Mouse (Mus musculus) heart, embryonic 12.5 days (tissue): ENCODE data around the gene Etv6. TPM values are rescaled to one million over a fixed set of nuclear protein-coding genes. Genes with fewer than 3 reads are reported as not detected.

ENCODE experiments used
- ATAC-seq: fragments of 200-750 bp; cut with Nextera tagmentation; 2 replicates; pipeline ENCODE4 v1.8.0; 2017; ENCODE audit warnings: moderate TSS enrichment, moderate library complexity; ENCODE audit not compliant: insufficient number of reproducible peaks, low FRiP score
- H3K27ac ChIP-seq: fragments of 300-500 bp; sonication (generic); 2 replicates; pipeline ENCODE4 v1.5.1; 2016; ENCODE audit warnings: mild to moderate bottlenecking, moderate library complexity; ENCODE audit not compliant: poor library complexity, severe bottlenecking
- H3K27me3 ChIP-seq: fragments of 300-500 bp; sonication (generic); replicated peaks from 2 replicates; pipeline ENCODE4 v1.6.1; 2016; ENCODE audit warnings: mild to moderate bottlenecking, moderate library complexity
- H3K36me3 ChIP-seq: fragments of 300-500 bp; sonication (generic); 2 replicates; pipeline ENCODE4 v1.6.1; 2016; ENCODE audit warnings: mild to moderate bottlenecking, moderate library complexity
- H3K4me1 ChIP-seq: fragments of 300-500 bp; sonication (generic); replicated peaks from 2 replicates; pipeline ENCODE4 v1.6.1; 2016; ENCODE audit warnings: mild to moderate bottlenecking
- H3K4me2 ChIP-seq: fragments of 300-500 bp; sonication (generic); 2 replicates; pipeline ENCODE4 v1.6.1; 2016; ENCODE audit warnings: mild to moderate bottlenecking, moderate library complexity
- H3K4me3 ChIP-seq: fragments of 300-500 bp; sonication (generic); 2 replicates; pipeline ENCODE4 v1.5.1; 2016; ENCODE audit warnings: mild to moderate bottlenecking
- H3K9ac ChIP-seq: fragments of 300-500 bp; sonication (generic); 2 replicates; pipeline ENCODE4 v1.6.1; 2016; ENCODE audit warnings: mild to moderate bottlenecking, moderate library complexity
- H3K9me3 ChIP-seq: fragments of 300-500 bp; sonication (generic); replicated peaks from 2 replicates; pipeline ENCODE4 v1.6.1; 2016; ENCODE audit warnings: mild to moderate bottlenecking, moderate library complexity
- WGBS: fragments of 180-500 bp; shearing (Covaris S2); methylation state at CpG from one replicate; pipeline ENCODE4 v1.1.7; 2016; 5-methylcytosine and 5-hydroxymethylcytosine counted together
- polyA plus RNA-seq: library from polyadenylated mRNA; unstranded; fragments of >200 nt; fragmentation: Nextera tagmentation; extraction: Ambion mirVana; gene quantifications from 2 replicates; pipeline ENCODE4 v1.2.1, GENCODE M21; 2016

The Etv6 gene
- polyA plus RNA-seq, 1 experiment from 2014 or later = 19.9 TPM

DNA sequence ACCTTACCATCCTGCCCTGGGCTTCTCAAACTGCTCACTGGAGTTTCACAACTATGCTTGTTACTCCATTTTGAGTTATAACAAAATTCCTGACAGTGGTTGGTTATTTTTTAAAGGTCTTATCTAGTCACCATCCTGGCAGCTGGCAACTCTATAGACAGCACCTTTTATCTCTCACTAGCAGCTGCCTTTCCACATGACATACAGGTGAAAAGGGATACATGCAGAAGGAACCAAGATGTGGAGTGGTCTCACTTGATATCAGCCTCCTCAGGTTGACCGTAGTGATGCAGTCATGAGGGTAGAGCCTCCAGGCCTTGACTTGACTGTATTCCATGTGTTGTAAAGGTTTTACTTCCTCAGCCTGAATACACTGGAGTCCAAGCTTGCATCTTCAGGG, 74.2 kb downstream of the Etv6 start:
- Histone ChIP-seq H3K9me3 (peaks cover 3% of the 10 kb centered on the region; the same call in 1 of the 2 replicates), H3K36me3 (peaks cover 11% of the 10 kb centered on the region), H3K4me3 (no peak overlapping the region), H3K4me2 (no peak overlapping the region), H3K27ac (no peak overlapping the region), H3K4me1 (peaks cover 57% of the 10 kb centered on the region), H3K9ac (no peak overlapping the region), H3K27me3 (no peaks in the 10 kb centered on the region)
- no peak for ATAC-seq
- WGBS = 92% methylated on average over 1 of the region's 1 CpGs

GRCm38 (mm10) chr6:134110206-134110605, 74.7 kb downstream of the Etv6 start:
- WGBS = 87% methylated on average over 5 of the region's 5 CpGs

DNA sequence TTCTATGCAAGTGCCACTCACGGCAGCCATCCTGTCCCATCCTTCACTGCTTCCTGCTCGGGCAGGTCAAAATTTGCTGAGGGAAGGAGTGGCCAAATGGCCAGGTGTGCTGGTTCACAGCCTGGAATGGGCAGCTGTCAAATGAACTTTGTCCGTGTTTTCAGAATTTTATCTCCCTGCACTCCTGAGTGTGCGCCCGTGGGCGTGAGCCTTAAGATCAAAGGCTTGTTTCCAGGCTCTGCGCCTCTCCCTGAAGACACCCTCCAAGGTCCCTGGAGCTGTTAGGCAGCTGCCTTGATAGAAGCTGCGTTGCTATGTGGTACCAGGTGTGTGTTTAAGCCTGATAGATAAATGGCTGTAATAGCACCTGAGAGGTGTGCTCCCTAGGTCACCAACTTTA, 76.1 kb downstream of the Etv6 start:
- Histone ChIP-seq H3K4me3 (no peak overlapping the region), H3K4me2 (no peak overlapping the region), H3K36me3 (peaks cover 17% of the 10 kb centered on the region), H3K9ac (no peak overlapping the region), H3K27me3 (no peaks in the 10 kb centered on the region), H3K4me1 (peaks cover 45% of the 10 kb centered on the region), H3K9me3 (peaks cover 3% of the 10 kb centered on the region; the same call in 1 of the 2 replicates), H3K27ac (no peak overlapping the region)
- no peak for ATAC-seq
- WGBS = 77% methylated on average over 8 of the region's 8 CpGs

More at GRCm38 (mm10) chr6:134110206-134110605, 74.7 kb downstream of the Etv6 start:
- no peak overlapping the region for H3K27ac ChIP-seq
- ATAC-seq = no peak
- H3K4me2 ChIP-seq = no peak overlapping the region
- H3K36me3 ChIP-seq = peaks cover 14% of the 10 kb centered on the region
- H3K9ac ChIP-seq = no peak overlapping the region
- H3K27me3 ChIP-seq = no peaks in the 10 kb centered on the region
- H3K4me3 ChIP-seq = no peak overlapping the region
- peaks cover 3% of the 10 kb centered on the region; the same call in 1 of the 2 replicates for H3K9me3 ChIP-seq
- H3K4me1 ChIP-seq = peaks cover 52% of the 10 kb centered on the region

- no peak overlapping the region for H3K4me3 ChIP-seq
- no peak overlapping the region for H3K9ac ChIP-seq
- 89% methylated on average over 8 of the region's 8 CpGs for WGBS
- no peak for ATAC-seq
- H3K27ac ChIP-seq = no peak overlapping the region
- no peak overlapping the region for H3K4me2 ChIP-seq
- peaks cover 45% of the 10 kb centered on the region for H3K4me1 ChIP-seq
- H3K36me3 ChIP-seq = peaks cover 17% of the 10 kb centered on the region
- no peaks in the 10 kb centered on the region for H3K27me3 ChIP-seq
- H3K9me3 ChIP-seq = peaks cover 3% of the 10 kb centered on the region; the same call in 1 of the 2 replicates
Observed at GRCm38 (mm10) chr6:134112753-134113152, 77.3 kb downstream of the Etv6 start.

- peaks cover 3% of the 10 kb centered on the region; the same call in 1 of the 2 replicates for H3K9me3 ChIP-seq
- H3K27ac ChIP-seq = no peak overlapping the region
- 42% methylated on average over 2 of the region's 2 CpGs for WGBS
- no peak overlapping the region for H3K9ac ChIP-seq
- peaks cover 44% of the 10 kb centered on the region for H3K4me1 ChIP-seq
- peaks cover 17% of the 10 kb centered on the region for H3K36me3 ChIP-seq
- no peaks in the 10 kb centered on the region for H3K27me3 ChIP-seq
- no peak for ATAC-seq
- no peak overlapping the region for H3K4me2 ChIP-seq
- no peak overlapping the region for H3K4me3 ChIP-seq
Observed at GRCm38 (mm10) chr6:134113168-134113567, 77.7 kb downstream of the Etv6 start.

DNA sequence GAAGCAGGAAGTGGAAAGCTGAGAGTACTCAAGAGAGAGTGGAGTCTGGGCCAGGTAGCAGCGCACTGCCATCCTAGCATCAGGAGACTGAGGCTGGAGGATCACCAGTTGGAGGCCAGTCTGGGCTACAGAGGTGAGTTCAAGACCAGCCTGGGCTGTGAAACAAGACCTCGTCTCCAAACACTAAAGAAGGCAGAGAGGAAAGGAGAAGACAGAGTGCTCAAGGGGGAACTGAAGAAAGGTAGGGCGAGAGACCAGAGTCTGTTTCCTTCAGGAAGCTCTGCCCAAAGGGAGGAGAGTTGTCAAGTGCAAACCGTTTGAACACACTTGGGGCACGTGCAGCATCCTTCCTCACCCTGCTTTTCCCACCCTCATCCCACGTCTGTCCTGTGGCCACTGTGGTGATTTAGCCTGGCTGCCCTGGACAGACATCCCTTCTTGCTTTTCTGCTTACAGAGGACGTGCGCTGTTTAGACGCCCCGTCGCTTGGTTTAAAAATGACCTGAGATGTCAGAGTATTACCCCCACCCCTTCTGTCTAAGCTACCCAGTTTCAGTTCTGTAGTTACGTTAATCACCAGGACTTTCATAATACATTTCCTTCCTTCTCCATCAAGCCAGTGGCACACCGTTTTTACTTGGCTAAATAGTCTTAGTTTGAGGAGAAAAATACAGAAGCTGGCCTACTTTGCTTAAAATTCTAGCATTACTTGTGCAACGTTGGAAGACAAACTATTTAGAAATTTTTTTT, 79.9 kb downstream of the Etv6 start:
- H3K9ac ChIP-seq = no peak overlapping the region
- no peak for ATAC-seq
- 82% methylated on average over 14 of the region's 14 CpGs for WGBS
- H3K27ac ChIP-seq = no peak overlapping the region
- H3K27me3 ChIP-seq = no peaks in the 10 kb centered on the region
- peaks cover 62% of the 10 kb centered on the region for H3K4me1 ChIP-seq
- H3K4me2 ChIP-seq = no peak overlapping the region
- no peak overlapping the region for H3K4me3 ChIP-seq
- no peaks in the 10 kb centered on the region for H3K9me3 ChIP-seq
- peaks cover 6% of the 10 kb centered on the region for H3K36me3 ChIP-seq

GRCm38 (mm10) chr6:134117380-134117938, 82.0 kb downstream of the Etv6 start:
- no peak overlapping the region for H3K4me3 ChIP-seq
- peaks cover 6% of the 10 kb centered on the region for H3K36me3 ChIP-seq
- ATAC-seq = no peak
- H3K9me3 ChIP-seq = no peaks in the 10 kb centered on the region
- H3K4me1 ChIP-seq = peaks cover 63% of the 10 kb centered on the region
- WGBS = 52% methylated on average over 13 of the region's 13 CpGs
- peak overlapping the region; percentile 11; the same call in 1 of the 2 replicates for H3K4me2 ChIP-seq
- H3K27ac ChIP-seq = peak overlapping the region; percentile 60
- no peak overlapping the region for H3K9ac ChIP-seq
- H3K27me3 ChIP-seq = no peaks in the 10 kb centered on the region

GRCm38 (mm10) chr6:134118506-134118905, 83.0 kb downstream of the Etv6 start:
- Histone ChIP-seq H3K9ac (no peak overlapping the region), H3K4me1 (peaks cover 56% of the 10 kb centered on the region), H3K9me3 (no peaks in the 10 kb centered on the region), H3K4me3 (no peak overlapping the region), H3K27ac (peak overlapping the region; percentile 29; the same call in 1 of the 2 replicates), H3K4me2 (no peak overlapping the region), H3K27me3 (no peaks in the 10 kb centered on the region), H3K36me3 (peaks cover 9% of the 10 kb centered on the region)
- no peak for ATAC-seq
- WGBS = 61% methylated on average over 5 of the region's 5 CpGs

DNA sequence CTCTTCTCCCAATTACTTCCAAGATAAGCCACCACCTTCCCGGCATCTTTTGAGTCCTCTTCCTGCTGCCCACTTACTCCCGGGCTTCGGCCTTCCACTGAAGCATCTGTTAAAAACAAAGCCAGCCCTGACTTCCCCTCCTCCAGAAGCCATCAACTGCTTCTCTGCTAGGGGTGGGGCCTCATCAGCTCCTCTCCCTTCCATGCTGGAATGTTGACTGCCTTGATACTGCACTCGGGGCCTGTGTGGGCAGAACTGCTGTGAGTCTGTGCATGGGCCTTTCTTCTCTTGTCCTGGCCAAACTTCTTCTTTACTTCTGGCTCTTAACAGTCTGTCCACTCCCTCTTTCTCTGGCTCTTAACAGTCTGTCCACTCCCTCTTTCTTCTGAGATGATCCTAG, 83.6 kb downstream of the Etv6 start:
- ATAC-seq = peak; percentile 84
- Histone ChIP-seq H3K27me3 (no peaks in the 10 kb centered on the region), H3K4me3 (no peak overlapping the region), H3K27ac (peak overlapping the region; percentile 72), H3K9me3 (no peaks in the 10 kb centered on the region), H3K36me3 (peaks cover 15% of the 10 kb centered on the region), H3K9ac (no peak overlapping the region), H3K4me2 (peak overlapping the region; percentile 11; the same call in 1 of the 2 replicates), H3K4me1 (peaks cover 57% of the 10 kb centered on the region)
- 7% methylated on average over 4 of the region's 4 CpGs for WGBS

DNA sequence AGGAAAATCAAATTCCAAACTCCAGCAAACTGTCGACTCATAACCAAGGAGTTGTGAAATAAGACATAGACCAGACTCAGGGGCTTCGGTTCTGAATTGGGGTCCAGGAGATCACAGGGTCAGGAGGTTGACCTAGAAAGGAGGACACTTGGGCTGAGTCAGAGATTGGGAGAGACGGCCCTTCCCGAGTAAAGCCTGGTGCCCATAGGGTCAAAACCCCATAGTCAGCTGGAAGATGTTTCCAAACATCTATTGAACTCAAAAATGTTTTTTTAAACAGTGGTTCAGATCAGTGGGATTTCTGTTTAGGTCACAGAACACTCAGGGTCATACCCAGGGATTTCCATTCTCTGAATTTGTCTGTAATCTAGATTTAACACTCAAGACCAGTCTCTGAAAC, 84.7 kb downstream of the Etv6 start:
- 53% methylated on average over 4 of the region's 4 CpGs for WGBS
- H3K4me1 ChIP-seq = peaks cover 60% of the 10 kb centered on the region
- no peak overlapping the region for H3K4me2 ChIP-seq
- H3K36me3 ChIP-seq = peaks cover 16% of the 10 kb centered on the region
- peak overlapping the region; percentile 72 for H3K27ac ChIP-seq
- ATAC-seq = no peak
- no peaks in the 10 kb centered on the region for H3K27me3 ChIP-seq
- H3K9me3 ChIP-seq = no peaks in the 10 kb centered on the region
- H3K9ac ChIP-seq = no peak overlapping the region
- H3K4me3 ChIP-seq = no peak overlapping the region

DNA sequence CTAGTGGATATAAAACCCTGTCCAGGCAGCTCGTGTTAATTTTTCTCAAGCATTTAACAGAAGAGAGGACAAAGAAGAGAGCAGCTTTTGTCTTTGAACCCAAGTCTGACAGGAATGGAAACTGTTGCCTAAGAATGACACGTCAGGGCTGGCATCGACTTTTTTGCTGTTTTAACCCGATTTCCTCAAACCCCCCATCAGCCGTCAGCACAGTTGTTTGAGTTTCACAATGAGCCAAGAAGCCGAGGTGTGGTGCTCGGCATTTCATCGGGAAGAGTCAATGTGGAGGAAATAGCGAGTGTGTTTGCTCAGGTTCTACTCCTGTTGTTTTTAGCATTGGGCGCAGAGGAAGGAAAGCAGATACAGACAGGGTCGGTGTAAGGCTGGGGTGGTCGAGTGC, 85.2 kb downstream of the Etv6 start:
- H3K27me3 ChIP-seq = no peaks in the 10 kb centered on the region
- H3K27ac ChIP-seq = peak overlapping the region; percentile 72; the same call in 1 of the 2 replicates
- H3K9me3 ChIP-seq = no peaks in the 10 kb centered on the region
- peaks cover 13% of the 10 kb centered on the region; the same call in 1 of the 2 replicates for H3K36me3 ChIP-seq
- peaks cover 60% of the 10 kb centered on the region for H3K4me1 ChIP-seq
- 56% methylated on average over 12 of the region's 12 CpGs for WGBS
- no peak overlapping the region for H3K4me2 ChIP-seq
- no peak overlapping the region for H3K9ac ChIP-seq
- ATAC-seq = no peak
- no peak overlapping the region for H3K4me3 ChIP-seq
